Mouse (Mus musculus) heart, adult 11 months (tissue): ENCODE results near the gene Ackr3.

Experiments
- DNase-seq: peaks from one replicate; pipeline ENCODE4 v3.0.0; 2022

The Ackr3 gene

GRCm38 (mm10) chr1:90205223-90205622 lies 1.4 kb downstream of the Ackr3 start:
- peak; percentile 97 for DNase-seq

- DNase-seq: peak; percentile 97
Measured at GRCm38 (mm10) chr1:90206684-90207083, 2.9 kb downstream of the Ackr3 start.

GRCm38 (mm10) chr1:90207279-90207678 lies 3.5 kb downstream of the Ackr3 start:
- DNase-seq: peak; percentile 94

- peak; percentile 95 for DNase-seq
Measured at GRCm38 (mm10) chr1:90207739-90208502, 4.1 kb downstream of the Ackr3 start.

- DNase-seq: peak; percentile 98
Measured at GRCm38 (mm10) chr1:90208503-90208860, 4.7 kb downstream of the Ackr3 start.

GRCm38 (mm10) chr1:90209069-90209468 lies 5.3 kb downstream of the Ackr3 start:
- DNase-seq: no peak

GRCm38 (mm10) chr1:90209741-90210140 lies 6.0 kb downstream of the Ackr3 start:
- peak; percentile 94 for DNase-seq

GRCm38 (mm10) chr1:90210346-90210745 lies 6.6 kb downstream of the Ackr3 start:
- DNase-seq: peak; percentile 95

- DNase-seq: peak; percentile 93
Measured at GRCm38 (mm10) chr1:90210761-90211160, 7.0 kb downstream of the Ackr3 start.

GRCm38 (mm10) chr1:90212376-90212775 lies 8.6 kb downstream of the Ackr3 start:
- DNase-seq: no peak

GRCm38 (mm10) chr1:90212901-90213300 lies 9.1 kb downstream of the Ackr3 start:
- DNase-seq: peak; percentile 87

- DNase-seq: peak; percentile 90
Measured at GRCm38 (mm10) chr1:90214021-90214420, 10.2 kb downstream of the Ackr3 start.

GRCm38 (mm10) chr1:90214926-90215325 lies 11.1 kb downstream of the Ackr3 start:
- DNase-seq: peak; percentile 86

- DNase-seq: no peak
Measured at GRCm38 (mm10) chr1:90215881-90216280, 12.1 kb downstream of the Ackr3 start.

GRCm38 (mm10) chr1:90216395-90216794 lies 12.6 kb downstream of the Ackr3 start:
- peak; percentile 78 for DNase-seq

GRCm38 (mm10) chr1:90220280-90220679 lies 16.5 kb downstream of the Ackr3 start:
- no peak for DNase-seq

- DNase-seq: no peak
Measured at GRCm38 (mm10) chr1:90220844-90221243, 17.1 kb downstream of the Ackr3 start.

GRCm38 (mm10) chr1:90221811-90222361 lies 18.1 kb downstream of the Ackr3 start:
- DNase-seq: no peak

- DNase-seq: no peak
Measured at GRCm38 (mm10) chr1:90222427-90222901, 18.7 kb downstream of the Ackr3 start.

GRCm38 (mm10) chr1:90223006-90223405 lies 19.2 kb downstream of the Ackr3 start:
- no peak for DNase-seq

- peak; percentile 97 for DNase-seq
Measured at GRCm38 (mm10) chr1:90225603-90226254, 21.9 kb downstream of the Ackr3 start.

GRCm38 (mm10) chr1:90227684-90228322 lies 24.0 kb downstream of the Ackr3 start:
- DNase-seq: no peak

- DNase-seq: no peak
Measured at GRCm38 (mm10) chr1:90228323-90228697, 24.5 kb downstream of the Ackr3 start.

GRCm38 (mm10) chr1:90230611-90231010 lies 26.8 kb downstream of the Ackr3 start:
- no peak for DNase-seq
